Mouse (Mus musculus) mature B cell (primary cell): ENCODE measurements around the gene Hnrnpa3.
"Not testable (repeated sequence)": the region's sequence is repeated elsewhere in the genome, so short reads cannot be mapped to it uniquely, and the experiment has no call there.

Source experiments
- in situ Hi-C: fragments of 300-500 bp; cut with MboI; formaldehyde crosslinking; loops from 2 replicates; pipeline ENCODE4 v1.14.3; 2019

The Hnrnpa3 gene

GRCm38 (mm10) chr2:75676567-75676966 is 17.5 kb downstream of the Hnrnpa3 start:
- in situ Hi-C loops, result no loop called here

GRCm38 (mm10) chr2:75679947-75680346 is 20.9 kb downstream of the Hnrnpa3 start:
- in situ Hi-C loops, result no loop called here

DNA sequence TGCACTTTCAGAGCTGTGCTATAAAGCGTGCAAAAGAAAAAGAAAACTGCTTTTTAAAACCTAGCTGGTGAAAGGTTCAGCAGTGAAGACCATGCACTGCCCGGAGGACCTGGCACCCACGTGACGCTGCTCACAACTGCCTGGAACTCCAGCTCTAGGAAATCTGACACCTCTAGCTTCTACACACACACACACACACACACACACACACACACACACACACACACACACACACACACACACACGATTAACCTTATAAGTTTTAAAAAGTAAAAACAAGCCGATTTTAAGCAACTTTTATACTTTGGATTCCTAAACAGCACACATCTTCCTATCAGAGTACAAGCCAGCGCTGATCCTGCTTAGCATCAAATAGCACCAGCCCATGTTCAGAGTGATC is 22.4 kb downstream of the Hnrnpa3 start:
- in situ Hi-C loops, result no loop called here

DNA sequence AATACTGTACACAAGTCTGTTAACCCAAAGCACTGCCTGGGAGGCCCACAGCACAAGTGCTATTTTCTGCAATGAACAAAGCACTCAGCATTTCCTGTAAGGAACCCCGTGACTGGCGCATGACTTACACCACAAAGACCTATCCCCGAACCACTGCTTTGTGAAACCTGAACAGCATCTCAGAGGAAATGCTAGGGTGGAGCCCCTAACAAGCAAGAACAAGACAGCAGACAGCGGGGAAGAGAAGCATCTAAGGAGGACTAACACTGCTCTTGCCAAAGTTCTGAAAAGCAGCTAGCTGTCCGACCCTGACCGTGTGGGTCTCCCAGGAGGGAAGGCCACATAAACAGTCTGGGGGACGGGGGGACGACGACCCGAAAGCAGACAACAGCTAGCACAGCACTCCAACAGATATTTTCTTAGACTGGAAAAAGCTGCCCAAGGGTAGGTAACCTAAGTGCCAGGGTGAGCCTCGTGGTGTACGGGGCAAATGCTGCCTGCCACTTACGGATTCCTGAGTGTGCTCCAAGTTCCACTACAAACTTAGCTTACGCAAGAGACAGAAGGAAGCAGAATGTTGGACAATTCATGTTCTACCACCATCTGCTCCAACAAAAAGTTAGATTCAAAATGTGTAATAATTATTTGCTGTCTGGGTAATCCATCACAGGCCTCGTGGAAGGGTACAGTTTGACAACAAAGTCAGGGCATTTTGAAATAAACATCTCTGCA is 24.1 kb downstream of the Hnrnpa3 start:
- in situ Hi-C loops, result no loop called here

- in situ Hi-C loops, result no loop called here
Observed at GRCm38 (mm10) chr2:75684526-75684925, 25.5 kb downstream of the Hnrnpa3 start.

- in situ Hi-C loops, result no loop called here
Observed at GRCm38 (mm10) chr2:75685458-75685861, 26.4 kb downstream of the Hnrnpa3 start.

DNA sequence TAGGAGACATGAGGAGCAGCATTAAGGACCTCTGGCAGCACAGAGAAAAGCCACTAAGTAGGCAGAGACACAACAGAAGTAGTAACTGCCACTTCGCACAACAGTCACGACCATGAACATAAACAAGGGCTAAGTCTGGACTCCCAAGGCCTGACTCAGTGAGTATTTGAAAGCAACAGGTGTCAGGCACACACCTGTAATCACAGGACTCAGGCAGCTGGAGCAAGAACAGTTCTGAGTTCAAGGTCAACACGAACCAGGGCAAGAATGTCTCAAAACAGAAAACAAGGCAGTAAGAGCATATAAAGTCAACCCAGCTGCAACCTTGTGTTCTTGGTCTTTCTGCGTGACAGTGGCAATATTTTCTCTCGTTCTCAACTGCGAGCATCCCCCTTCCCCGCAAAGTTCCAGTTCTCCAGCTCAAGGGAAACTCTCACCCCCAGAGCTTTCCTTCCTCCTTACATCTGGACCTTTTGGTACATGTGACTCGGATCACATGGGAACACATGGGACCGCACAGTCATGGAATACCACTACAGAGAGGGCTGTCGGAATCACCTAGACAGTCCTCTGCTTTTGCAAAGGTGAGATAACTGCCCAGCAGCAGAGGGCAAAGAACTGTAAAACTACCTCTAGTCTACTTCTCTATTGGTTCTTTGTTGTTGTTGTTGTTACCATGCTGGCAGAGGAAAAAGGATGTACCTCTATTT is 28.1 kb downstream of the Hnrnpa3 start:
- in situ Hi-C loops, result no loop called here

DNA sequence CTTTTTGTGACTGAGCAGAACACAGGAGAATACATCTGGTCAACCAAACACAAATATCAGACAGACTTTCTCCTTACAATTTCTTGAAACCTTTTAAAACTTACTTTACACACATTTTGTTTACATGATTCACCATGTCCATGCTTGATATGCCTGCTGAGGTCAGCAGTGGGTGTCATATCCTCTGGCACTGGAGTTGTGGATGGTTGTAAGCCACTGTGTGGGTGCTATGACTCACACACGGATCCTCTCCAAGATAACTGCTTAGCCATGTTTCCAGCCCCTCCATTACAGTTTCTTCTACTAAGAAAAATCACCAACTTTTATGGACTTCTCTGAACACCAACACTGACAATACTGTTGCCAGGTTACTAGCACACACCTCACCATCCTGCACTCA is 29.8 kb downstream of the Hnrnpa3 start:
- in situ Hi-C loops, result no loop called here

- in situ Hi-C loops, result no loop called here
Observed at GRCm38 (mm10) chr2:75689482-75690158, 30.6 kb downstream of the Hnrnpa3 start.

GRCm38 (mm10) chr2:75690656-75691055 is 31.6 kb downstream of the Hnrnpa3 start:
- in situ Hi-C loops, result no loop called here

GRCm38 (mm10) chr2:75691316-75691715 is 32.3 kb downstream of the Hnrnpa3 start:
- in situ Hi-C loops, result no loop called here

DNA sequence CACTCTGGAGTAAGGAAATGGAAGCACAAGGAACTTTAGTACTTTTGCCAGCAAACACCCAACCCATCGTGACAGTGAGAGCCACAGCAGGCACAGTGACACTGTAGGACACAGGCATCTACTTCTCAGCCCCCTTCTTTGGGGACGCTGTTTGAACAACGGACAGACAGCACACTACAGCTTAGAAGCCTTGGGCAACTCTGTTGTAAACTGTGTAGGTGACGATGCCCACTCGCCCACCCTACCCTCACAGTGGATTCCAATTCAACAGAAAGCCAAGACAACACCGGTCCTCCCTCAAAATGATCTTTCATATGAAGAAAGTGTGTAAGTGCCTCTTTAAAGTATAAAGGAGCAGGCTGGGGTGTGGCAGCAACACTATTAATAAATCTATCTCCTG is 33.3 kb downstream of the Hnrnpa3 start:
- in situ Hi-C loops, result no loop called here

GRCm38 (mm10) chr2:75694926-75695325 is 35.9 kb downstream of the Hnrnpa3 start:
- in situ Hi-C loops, result not testable (repeated sequence)

- in situ Hi-C loops, result no loop called here
Observed at GRCm38 (mm10) chr2:75695676-75696350, 36.8 kb downstream of the Hnrnpa3 start.

GRCm38 (mm10) chr2:75696371-75696770 is 37.3 kb downstream of the Hnrnpa3 start:
- in situ Hi-C loops, result no loop called here

DNA sequence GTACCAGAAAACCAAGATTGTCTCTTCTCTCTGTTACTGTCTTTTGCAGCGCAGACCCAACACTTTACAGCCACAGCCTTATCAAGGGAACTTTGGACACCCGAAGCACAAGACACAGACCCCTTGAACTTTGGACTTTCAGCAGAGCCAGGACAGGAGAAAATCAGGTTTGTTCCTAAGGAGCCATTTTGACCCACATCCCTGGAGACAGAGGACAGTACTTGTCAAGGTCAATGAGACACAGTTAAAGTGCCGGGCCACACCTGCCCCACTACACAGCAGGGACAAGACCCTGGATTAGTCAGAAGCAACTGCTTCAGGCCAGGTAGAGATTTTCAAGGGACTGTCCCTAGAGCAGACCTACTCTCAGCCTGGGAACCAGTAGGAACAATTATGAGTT is 38.2 kb downstream of the Hnrnpa3 start:
- in situ Hi-C loops, result no loop called here

DNA sequence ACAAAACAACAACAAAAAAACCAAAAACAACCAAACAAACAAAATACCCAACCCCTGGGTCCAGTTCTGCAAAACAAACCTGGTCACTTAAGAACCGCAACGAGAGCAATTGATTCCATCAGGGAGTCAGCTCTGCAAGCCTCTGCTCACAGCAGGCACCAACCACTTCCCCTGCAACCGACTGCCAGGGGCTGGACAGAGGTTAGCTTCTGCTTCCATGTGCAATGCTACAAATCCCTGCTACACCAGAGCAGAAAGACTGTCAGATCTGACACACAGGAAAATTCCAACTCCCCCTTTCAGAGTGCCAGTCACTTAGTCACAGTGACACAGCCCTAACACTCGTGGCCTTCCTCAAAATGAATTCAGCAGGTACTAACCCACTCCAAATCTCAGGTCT is 38.9 kb downstream of the Hnrnpa3 start:
- in situ Hi-C loops, result no loop called here

- in situ Hi-C loops, result no loop called here
Observed at GRCm38 (mm10) chr2:75698874-75699273, 39.8 kb downstream of the Hnrnpa3 start.

DNA sequence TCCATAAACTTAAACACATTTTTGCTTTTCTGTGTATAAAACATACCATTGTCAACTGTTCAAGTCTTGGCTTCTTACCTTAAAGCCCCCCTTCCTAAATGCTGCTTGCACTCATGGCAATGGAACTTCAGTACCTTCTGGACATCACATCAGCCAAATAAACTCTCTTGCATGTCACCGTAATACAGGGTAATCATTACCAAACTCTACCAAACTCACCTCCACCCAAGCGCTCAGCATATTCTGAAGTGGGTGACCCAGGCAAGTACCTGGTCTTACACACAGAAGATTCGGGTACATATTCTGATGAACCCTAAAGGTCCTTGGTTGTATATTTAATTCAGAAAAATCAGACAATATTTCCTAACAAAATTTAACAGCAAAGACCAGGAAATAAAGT is 41.5 kb downstream of the Hnrnpa3 start:
- in situ Hi-C loops, result no loop called here

DNA sequence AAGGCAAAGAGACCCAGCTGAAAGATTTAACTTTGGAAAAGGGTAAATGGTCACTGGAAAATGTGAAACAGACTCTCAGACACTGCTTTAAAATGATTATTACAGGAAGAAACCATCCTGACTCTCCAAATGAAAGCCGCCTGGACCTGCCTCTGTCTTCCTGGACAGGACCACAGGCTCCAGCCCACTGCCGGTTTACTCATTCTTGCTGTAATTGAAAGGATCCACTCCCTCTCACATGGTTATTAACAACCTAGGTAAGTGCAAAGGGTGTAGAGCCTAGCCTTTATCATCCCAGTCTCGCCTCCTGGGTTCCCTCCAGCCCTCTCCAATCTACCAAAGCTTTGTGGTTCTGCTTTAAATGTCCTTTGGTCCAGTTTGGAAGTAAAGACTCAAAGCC is 42.1 kb downstream of the Hnrnpa3 start:
- in situ Hi-C loops, result no loop called here

DNA sequence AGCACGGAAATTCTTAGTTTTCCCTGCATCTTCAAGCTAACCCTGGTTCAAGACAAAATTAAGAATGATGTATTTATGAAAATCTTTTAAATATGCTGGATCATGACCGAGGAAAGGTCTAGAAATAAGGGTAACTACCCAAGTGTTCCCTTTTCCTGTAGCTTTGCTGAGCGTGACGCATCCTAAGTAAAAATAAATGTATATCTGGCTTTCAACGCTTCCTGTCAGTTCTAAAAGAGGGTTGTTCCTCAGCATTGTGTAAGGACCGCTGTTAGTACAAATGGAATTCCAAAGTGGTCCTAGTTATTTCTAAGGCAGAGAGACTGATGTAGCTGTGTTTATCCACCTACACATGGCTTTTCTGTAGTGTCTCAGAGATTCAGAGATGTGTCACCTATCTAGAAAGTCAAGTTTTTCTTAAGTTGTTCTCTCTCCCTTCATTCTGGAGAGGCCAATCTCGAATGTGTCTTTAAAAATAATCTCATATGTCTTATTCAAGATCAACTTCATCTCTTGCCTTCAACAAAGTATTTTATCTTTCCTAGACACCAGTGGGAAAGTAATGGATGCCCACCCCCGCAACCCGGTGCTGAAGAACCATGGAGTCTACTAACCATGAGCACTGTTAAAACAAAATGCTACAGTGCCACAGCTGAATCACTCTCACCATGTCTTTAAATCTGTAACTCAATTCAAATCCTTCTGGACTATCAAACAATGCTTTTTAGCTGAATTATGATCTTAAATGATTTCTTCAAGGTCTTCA is 42.9 kb downstream of the Hnrnpa3 start:
- in situ Hi-C loops, result no loop called here

DNA sequence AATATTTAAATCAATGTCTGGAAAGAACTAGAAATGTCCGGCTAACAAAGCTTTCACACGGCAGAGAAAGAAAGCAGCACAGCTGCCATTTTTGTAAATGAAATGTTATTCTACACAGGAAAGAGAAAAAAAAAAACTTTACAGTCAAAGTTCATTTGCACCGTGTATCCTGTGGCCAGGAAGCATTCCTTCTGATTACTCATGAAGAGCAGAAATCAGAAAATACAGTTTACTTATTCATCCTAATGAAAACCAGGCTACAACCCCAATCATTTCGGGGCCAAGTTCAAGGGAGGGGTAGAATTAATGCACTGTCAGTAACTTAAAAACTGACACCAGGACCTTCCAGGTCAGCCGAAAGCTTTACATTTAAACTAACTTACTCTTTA is 43.5 kb downstream of the Hnrnpa3 start:
- in situ Hi-C loops, result no loop called here
